Mouse (Mus musculus): ENCODE measurements around the gene Hps1. TPM values are rescaled to one million over a fixed set of nuclear protein-coding genes. Genes with fewer than 3 reads are reported as not detected.
A peak's percentile ranks its signal among the peaks of the same experiment; 100 is the strongest.

The Hps1 gene
- total RNA-seq, 2 experiments from 2014 or later, result 0.72 to 0.99 TPM

- no peak for DNase-seq
Measured at GRCm38 (mm10) chr19:42755148-42755870, 24.5 kb downstream of the Hps1 start.

- DNase-seq, result peak; percentile 70
Measured at GRCm38 (mm10) chr19:42753141-42753917, 26.4 kb downstream of the Hps1 start.

- DNase-seq, result peak; percentile 76
Measured at GRCm38 (mm10) chr19:42752363-42752931, 27.3 kb downstream of the Hps1 start, which contains the start of gene Pyroxd2. Gene Pyroxd2, minus strand, starts transcription at chr19:42752775.

DNA sequence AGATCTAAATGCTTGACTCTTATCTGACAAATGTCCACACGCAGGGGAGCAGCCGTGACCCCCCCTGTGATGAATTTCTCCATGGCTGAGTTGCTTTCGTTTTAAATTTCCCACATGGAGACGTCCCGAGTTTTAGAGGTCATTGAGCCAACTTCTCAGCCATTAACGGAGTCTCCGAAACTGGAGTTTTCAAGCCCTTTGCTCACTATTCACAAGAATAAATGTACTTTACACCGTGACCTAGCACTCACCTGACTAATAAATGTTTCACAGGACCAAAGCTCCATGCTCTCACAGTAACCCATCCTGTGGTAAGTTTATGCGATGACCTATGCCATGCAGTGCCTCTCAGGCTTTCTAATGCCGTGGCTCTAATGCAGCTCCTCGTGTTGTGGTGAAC is 29.6 kb downstream of the Hps1 start:
- DNase-seq, result no peak

- DNase-seq, result no peak
Measured at GRCm38 (mm10) chr19:42746702-42747101, 33.1 kb downstream of the Hps1 start.

DNA sequence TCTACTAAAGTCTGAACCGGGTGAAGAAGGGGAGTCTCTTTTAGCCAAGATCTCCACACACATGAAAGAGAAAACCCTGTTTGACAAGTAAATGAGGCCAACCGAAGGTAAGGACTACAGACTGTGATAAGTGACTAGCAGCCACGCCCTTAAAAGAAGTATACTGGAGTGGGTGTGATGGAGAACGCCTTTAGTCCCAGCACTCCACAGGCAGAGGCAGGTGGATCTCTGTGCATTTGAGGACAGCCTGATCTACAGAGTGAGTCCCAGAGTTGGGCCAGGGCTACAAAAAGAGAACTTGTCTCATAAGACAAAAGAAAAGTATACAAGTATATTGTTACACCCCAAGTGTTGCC is 33.9 kb downstream of the Hps1 start:
- DNase-seq, result no peak

- no peak for DNase-seq
Measured at GRCm38 (mm10) chr19:42745084-42745868, 34.5 kb downstream of the Hps1 start.

GRCm38 (mm10) chr19:42744162-42744586 is 35.6 kb downstream of the Hps1 start:
- DNase-seq, result peak; percentile 40

- DNase-seq, result no peak
Measured at GRCm38 (mm10) chr19:42743261-42743660, 36.5 kb downstream of the Hps1 start.

- DNase-seq, result no peak
Measured at GRCm38 (mm10) chr19:42741884-42742283, 37.9 kb downstream of the Hps1 start.

GRCm38 (mm10) chr19:42740163-42740899 is 39.4 kb downstream of the Hps1 start:
- no peak for DNase-seq

GRCm38 (mm10) chr19:42739734-42740133 is 40.0 kb downstream of the Hps1 start:
- DNase-seq, result no peak

- DNase-seq, result no peak
Measured at GRCm38 (mm10) chr19:42737753-42738152, 42.0 kb downstream of the Hps1 start.

- DNase-seq, result no peak
Measured at GRCm38 (mm10) chr19:42734982-42735381, 44.8 kb downstream of the Hps1 start.

DNA sequence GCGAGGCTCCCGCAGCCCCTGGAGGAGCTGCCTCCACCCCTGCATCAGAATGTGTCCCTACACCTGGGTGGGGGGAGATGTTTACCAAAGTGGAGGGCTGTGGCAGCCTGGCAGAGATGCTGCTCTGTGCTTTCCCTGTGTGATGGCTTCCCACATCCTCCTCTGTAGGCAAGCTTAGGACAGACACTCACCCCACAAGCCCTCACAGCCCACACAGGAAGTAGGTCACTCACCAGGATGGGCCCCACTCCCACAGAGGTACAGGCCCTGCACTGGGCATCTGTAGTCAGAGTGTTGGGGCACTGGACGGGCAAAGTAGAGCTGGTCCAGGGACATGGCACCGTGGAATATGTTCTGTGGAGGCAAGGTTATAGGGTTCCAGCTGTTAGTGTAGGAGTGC is 52.4 kb downstream of the Hps1 start:
- no peak for DNase-seq

DNA sequence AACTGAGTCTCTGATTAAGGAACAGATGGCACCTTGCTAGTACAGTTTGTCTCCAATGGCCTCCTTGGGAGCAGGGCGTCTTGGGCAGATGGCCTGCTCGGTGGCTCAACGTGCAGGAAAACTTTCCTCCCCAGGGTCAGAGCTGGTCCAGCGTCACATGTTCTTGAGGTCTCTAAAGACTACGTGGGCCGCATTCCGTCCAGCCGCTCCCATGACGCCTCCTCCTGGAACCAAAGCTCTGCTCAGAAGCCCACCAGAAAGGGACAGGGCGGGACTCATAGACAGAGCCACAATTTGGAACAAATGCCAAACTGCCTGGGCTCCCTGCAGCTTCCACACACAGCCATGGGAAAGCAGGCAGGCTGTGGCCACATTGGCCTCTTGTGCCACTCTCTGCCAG is 53.0 kb downstream of the Hps1 start:
- DNase-seq, result no peak

GRCm38 (mm10) chr19:42725973-42726350 is 53.8 kb downstream of the Hps1 start:
- no peak for DNase-seq

GRCm38 (mm10) chr19:42725056-42725972 is 54.5 kb downstream of the Hps1 start:
- DNase-seq, result no peak

DNA sequence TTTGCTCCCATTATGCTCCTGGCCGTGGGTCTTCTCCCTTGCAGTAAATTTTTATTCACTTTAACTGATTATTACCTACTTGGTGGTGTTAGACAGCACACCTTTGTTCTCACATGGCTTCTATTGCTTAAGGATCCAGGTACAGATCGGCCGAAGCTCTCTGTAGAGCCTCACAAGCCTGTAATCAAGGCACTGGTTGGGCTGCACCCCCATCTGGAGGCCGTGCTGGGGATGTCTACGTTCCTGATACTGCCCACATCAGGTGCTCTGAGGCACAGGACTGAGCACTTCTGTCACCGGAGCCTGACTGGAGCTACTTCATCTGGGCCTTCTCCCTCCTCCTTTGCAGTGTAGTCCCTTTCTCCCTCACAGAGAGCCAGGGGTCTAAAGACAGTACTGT is 56.5 kb downstream of the Hps1 start:
- DNase-seq, result no peak

DNA sequence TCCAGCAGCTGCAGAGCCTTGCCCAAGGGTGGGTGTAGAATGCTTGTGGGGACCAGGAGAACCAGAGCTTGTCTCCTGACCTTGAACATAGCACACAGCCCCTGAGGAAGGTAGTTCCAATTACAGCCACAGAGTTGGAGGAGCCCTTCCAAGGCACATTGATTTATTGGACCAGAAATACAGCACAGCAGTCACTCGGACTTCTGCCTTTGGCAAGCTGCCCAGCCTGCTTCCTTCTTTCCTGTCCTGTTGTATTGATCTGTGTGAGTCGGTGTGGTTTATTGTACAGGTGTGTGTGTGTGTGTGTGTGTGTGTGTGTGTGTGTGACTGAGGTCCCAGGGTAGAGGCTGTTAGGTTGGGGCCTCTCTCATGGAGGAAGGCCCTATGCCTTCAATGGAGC is 57.3 kb downstream of the Hps1 start:
- DNase-seq, result no peak

DNA sequence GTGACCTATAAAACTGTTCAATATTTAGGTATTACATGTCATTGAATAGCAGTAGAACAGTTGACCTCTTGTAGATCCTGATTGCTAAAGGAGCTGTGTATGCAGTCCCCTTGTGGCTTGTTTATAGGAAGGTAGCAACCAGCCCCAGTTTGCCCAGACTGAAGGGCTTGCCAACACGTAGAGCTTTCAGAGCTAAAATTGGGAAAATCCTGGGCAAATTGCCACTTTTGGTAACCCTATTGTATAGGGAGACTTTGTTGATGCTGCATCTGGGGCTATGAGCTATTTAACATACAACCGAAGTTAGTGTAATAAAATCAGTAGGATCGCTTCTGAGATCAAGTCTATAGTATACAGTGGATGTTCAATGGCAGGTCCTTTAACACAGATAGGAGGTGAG is 61.7 kb downstream of the Hps1 start:
- no peak for DNase-seq

Data from gastrocnemius, postnatal 25 days (tissue).